Mouse (Mus musculus) hindbrain, embryonic 12.5 days (tissue): Measurements from ENCODE around the gene Frmd8. TPM values are rescaled to one million over a fixed set of nuclear protein-coding genes. Genes with fewer than 3 reads are reported as not detected.

Source experiments
- ATAC-seq: fragments of 200-750 bp; cut with Nextera tagmentation; 2 replicates; pipeline ENCODE4 v1.8.0; 2017; ENCODE audit warnings: moderate TSS enrichment; ENCODE audit not compliant: low FRiP score
- H3K27ac ChIP-seq: fragments of 300-500 bp; sonication (generic); 2 replicates; pipeline ENCODE4 v1.5.1; 2016; ENCODE audit warnings: mild to moderate bottlenecking
- H3K27me3 ChIP-seq: fragments of 300-500 bp; sonication (generic); 2 replicates; pipeline ENCODE4 v1.6.1; 2016; ENCODE audit warnings: mild to moderate bottlenecking
- H3K36me3 ChIP-seq: fragments of 300-500 bp; sonication (generic); 2 replicates; pipeline ENCODE4 v1.6.1; 2016; ENCODE audit warnings: mild to moderate bottlenecking
- H3K4me1 ChIP-seq: fragments of 300-500 bp; sonication (generic); 2 replicates; pipeline ENCODE4 v1.6.1; 2016
- H3K4me2 ChIP-seq: fragments of 300-500 bp; sonication (generic); replicated peaks from 2 replicates; pipeline ENCODE4 v1.6.1; 2016; ENCODE audit warnings: mild to moderate bottlenecking
- H3K4me3 ChIP-seq: fragments of 300-500 bp; sonication (generic); 2 replicates; pipeline ENCODE4 v1.5.1; 2016; ENCODE audit warnings: mild to moderate bottlenecking
- H3K9ac ChIP-seq: fragments of 300-500 bp; sonication (generic); 2 replicates; pipeline ENCODE4 v1.6.1; 2016; ENCODE audit warnings: mild to moderate bottlenecking, moderate library complexity
- H3K9me3 ChIP-seq: fragments of 300-500 bp; sonication (generic); replicated peaks from 2 replicates; pipeline ENCODE4 v1.6.1; 2016; ENCODE audit warnings: mild to moderate bottlenecking
- WGBS: fragments of 180-500 bp; shearing (Covaris S2); methylation state at CpG from one replicate; pipeline ENCODE4 v1.1.7; 2016; 5-methylcytosine and 5-hydroxymethylcytosine counted together
- polyA plus RNA-seq: library from polyadenylated mRNA; unstranded; fragments of >200 nt; fragmentation: Nextera tagmentation; extraction: Ambion mirVana; gene quantifications from 2 replicates; pipeline ENCODE4 v1.2.1, GENCODE M21; 2016

Frmd8 gene
- polyA plus RNA-seq, 1 experiment from 2014 or later, result 29.9 TPM

GRCm38 (mm10) chr19:5803881-5804279, 71.2 kb downstream of the Frmd8 start:
- H3K27ac ChIP-seq, result peak overlapping the region; percentile 99
- WGBS, result 0% methylated on average over 16 of the region's 16 CpGs

DNA sequence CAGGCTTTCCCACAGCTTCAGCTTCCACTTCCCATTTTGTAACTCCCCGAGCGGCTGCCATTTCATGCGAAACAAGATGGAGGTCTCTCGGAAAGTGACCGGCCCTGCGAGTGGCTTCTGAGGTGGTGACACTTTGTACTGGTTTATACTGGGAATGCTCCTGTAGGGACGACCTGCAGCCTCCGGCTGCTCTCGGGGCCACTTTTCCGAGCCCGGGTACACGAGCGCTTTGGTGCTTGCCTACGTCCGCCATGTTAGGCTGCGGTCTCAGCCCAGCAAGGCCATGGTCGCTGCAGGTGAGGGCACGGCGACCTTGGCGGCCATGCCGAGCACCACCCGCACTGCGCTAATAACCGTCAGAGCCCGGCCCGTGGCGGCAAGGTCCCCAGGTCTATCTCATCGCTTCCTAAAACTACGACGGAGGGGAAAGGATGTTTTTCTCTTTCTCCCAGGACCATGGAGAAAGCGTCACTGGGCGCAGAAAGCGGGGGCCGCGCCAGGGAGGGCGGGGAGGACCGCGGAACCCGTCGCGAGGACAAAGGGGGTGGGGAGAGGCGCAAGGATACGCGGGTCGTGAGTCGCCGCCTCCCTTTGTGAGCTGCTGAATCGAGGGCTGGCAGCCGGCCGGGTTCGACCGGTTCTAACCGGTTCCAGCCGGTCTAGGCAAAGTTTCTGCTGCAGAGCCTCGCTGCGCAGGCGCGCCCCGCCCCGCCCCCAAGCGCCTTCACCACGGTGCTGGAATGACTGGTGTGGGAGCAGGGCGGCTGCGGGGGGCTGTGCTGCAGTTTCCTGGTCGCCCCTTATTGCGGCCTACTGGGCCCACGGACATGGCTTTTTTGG, 71.8 kb downstream of the Frmd8 start:
- Histone ChIP-seq H3K27me3 (no peaks in the 10 kb centered on the region), H3K4me1 (peaks cover 40% of the 10 kb centered on the region), H3K27ac (peak overlapping the region; percentile 99), H3K4me3 (peak overlapping the region; percentile 98), H3K9me3 (no peaks in the 10 kb centered on the region), H3K9ac (peak overlapping the region; percentile 79), H3K36me3 (peaks cover 4% of the 10 kb centered on the region), H3K4me2 (peak overlapping the region; percentile 90)
- under 1% methylated on average over 67 of the region's 67 CpGs for WGBS
- peak; percentile 98 for ATAC-seq

More at GRCm38 (mm10) chr19:5803881-5804279, 71.2 kb downstream of the Frmd8 start:
- no peaks in the 10 kb centered on the region; the same call in 1 of the 2 replicates for H3K36me3 ChIP-seq
- peak; percentile 41 for ATAC-seq
- peak overlapping the region; percentile 79 for H3K9ac ChIP-seq
- no peaks in the 10 kb centered on the region for H3K27me3 ChIP-seq
- H3K4me3 ChIP-seq, result peak overlapping the region; percentile 98
- H3K4me2 ChIP-seq, result peak overlapping the region; percentile 90
- no peaks in the 10 kb centered on the region for H3K9me3 ChIP-seq
- peaks cover 40% of the 10 kb centered on the region for H3K4me1 ChIP-seq

DNA sequence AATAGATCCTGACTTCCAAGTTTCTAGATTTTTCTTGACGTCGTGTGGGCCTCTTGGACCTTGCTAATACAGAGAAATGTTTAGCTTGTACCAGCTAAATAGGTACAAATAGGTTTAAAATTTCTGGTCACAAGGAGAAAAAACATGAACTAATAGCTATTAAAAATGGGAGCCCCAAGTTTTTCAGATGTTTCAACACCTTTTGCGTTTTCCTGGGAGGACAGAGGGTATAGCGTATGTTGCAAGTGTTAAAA, 72.4 kb downstream of the Frmd8 start:
- Histone ChIP-seq H3K36me3 (peaks cover 9% of the 10 kb centered on the region), H3K9me3 (no peaks in the 10 kb centered on the region), H3K27me3 (no peaks in the 10 kb centered on the region), H3K4me3 (peak overlapping the region; percentile 98), H3K9ac (peak overlapping the region; percentile 79), H3K4me2 (peak overlapping the region; percentile 90), H3K27ac (peak overlapping the region; percentile 99), H3K4me1 (peaks cover 40% of the 10 kb centered on the region)
- no peak for ATAC-seq
- WGBS, result 0% methylated on average over 4 of the region's 4 CpGs

- peak overlapping the region; percentile 100 for H3K9ac ChIP-seq
- under 1% methylated on average over 25 of the region's 25 CpGs for WGBS
- no peaks in the 10 kb centered on the region for H3K9me3 ChIP-seq
- peak overlapping the region; percentile 90 for H3K4me2 ChIP-seq
- peak overlapping the region; percentile 98 for H3K4me3 ChIP-seq
- H3K27ac ChIP-seq, result peak overlapping the region; percentile 99
- H3K4me1 ChIP-seq, result peaks cover 41% of the 10 kb centered on the region
- ATAC-seq, result no peak
- peaks cover 14% of the 10 kb centered on the region for H3K36me3 ChIP-seq
- no peaks in the 10 kb centered on the region for H3K27me3 ChIP-seq
Observed at GRCm38 (mm10) chr19:5802011-5802786, 72.9 kb downstream of the Frmd8 start.

DNA sequence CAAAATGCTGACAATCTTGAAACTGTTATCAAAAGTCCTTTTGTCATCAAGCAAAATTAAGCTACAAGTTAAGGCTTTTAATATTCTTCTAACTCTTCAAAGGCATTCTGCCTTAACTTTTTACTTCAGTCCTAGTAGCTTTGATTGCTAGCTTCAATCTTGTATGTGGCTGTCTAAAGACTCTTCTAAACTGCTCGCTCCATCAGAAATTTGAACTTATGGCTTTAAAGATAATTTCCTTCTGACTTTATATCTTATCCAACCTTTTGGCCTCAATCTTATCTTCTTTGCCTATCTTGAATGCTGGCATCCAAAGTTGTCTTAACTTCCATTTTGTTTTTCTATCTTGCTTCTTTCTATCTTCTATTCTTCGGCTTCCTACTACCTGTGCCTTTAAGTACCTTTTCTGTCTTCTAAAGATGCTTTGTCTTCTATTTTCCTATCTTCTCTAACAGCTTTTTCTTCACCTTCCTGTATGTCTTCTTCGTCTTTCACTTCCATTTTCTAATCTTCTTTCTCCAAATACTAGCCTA, 73.6 kb downstream of the Frmd8 start:
- Histone ChIP-seq H3K9me3 (no peaks in the 10 kb centered on the region), H3K27me3 (no peaks in the 10 kb centered on the region), H3K36me3 (peaks cover 21% of the 10 kb centered on the region), H3K4me2 (peak overlapping the region; percentile 90), H3K4me1 (peaks cover 41% of the 10 kb centered on the region), H3K27ac (peak overlapping the region; percentile 99), H3K9ac (peak overlapping the region; percentile 100), H3K4me3 (peak overlapping the region; percentile 98)
- WGBS, result 8% methylated on average over 3 of the region's 3 CpGs
- no peak for ATAC-seq

GRCm38 (mm10) chr19:5800632-5801431, 74.2 kb downstream of the Frmd8 start:
- ATAC-seq, result no peak
- H3K9me3 ChIP-seq, result no peaks in the 10 kb centered on the region
- no peaks in the 10 kb centered on the region for H3K27me3 ChIP-seq
- H3K4me2 ChIP-seq, result peak overlapping the region; percentile 90
- H3K36me3 ChIP-seq, result peaks cover 28% of the 10 kb centered on the region
- H3K4me3 ChIP-seq, result peak overlapping the region; percentile 98
- H3K9ac ChIP-seq, result peak overlapping the region; percentile 100
- H3K4me1 ChIP-seq, result peaks cover 41% of the 10 kb centered on the region
- peak overlapping the region; percentile 99 for H3K27ac ChIP-seq
- WGBS, result 1% methylated on average over 19 of the region's 19 CpGs

- 0% methylated on average over 2 of the region's 2 CpGs for WGBS
- Histone ChIP-seq H3K27ac (peak overlapping the region; percentile 99), H3K4me1 (peaks cover 42% of the 10 kb centered on the region), H3K9ac (peak overlapping the region; percentile 100), H3K4me3 (peak overlapping the region; percentile 98), H3K27me3 (no peaks in the 10 kb centered on the region), H3K9me3 (no peaks in the 10 kb centered on the region), H3K4me2 (peak overlapping the region; percentile 90), H3K36me3 (peaks cover 31% of the 10 kb centered on the region)
- ATAC-seq, result no peak
Observed at GRCm38 (mm10) chr19:5800350-5800631, 74.8 kb downstream of the Frmd8 start.

Other genes with a start within 250 kb of the Frmd8 start
- gene Rela, start 237.8 kb downstream of the Frmd8 start, polyA plus RNA-seq, result 38.4 and 41.5 TPM in 2 replicates
- gene Sipa1, start 211.6 kb downstream of the Frmd8 start, polyA plus RNA-seq, result 22.4 and 25.4 TPM in 2 replicates
- 21.5 and 23.3 TPM in 2 replicates for gene Map3k11, start 186.5 kb downstream of the Frmd8 start, polyA plus RNA-seq
- 34.6 and 35.0 TPM in 2 replicates for gene Pcnx3, start 186.4 kb downstream of the Frmd8 start, polyA plus RNA-seq
- not detected in 2 replicates for gene Kcnk7, start 170.9 kb downstream of the Frmd8 start, polyA plus RNA-seq
- 10.8 and 12.1 TPM in 2 replicates for gene Ehbp1l1, start 149.0 kb downstream of the Frmd8 start, polyA plus RNA-seq
- gene Fam89b, start 145.6 kb downstream of the Frmd8 start, polyA plus RNA-seq, result 174 and 177 TPM in 2 replicates
- gene Ltbp3, start 134.4 kb downstream of the Frmd8 start, polyA plus RNA-seq, result 13.8 and 16.6 TPM in 2 replicates
- gene Scyl1, start 103.9 kb downstream of the Frmd8 start, polyA plus RNA-seq, result 71.8 and 73.7 TPM in 2 replicates
- gene Slc25a45, start 2.5 kb upstream of the Frmd8 start, polyA plus RNA-seq, result 2.0 and 2.2 TPM in 2 replicates
- gene Tigd3, start 18.9 kb upstream of the Frmd8 start, polyA plus RNA-seq, result 11.0 and 11.3 TPM in 2 replicates
- 161 and 177 TPM in 2 replicates for gene Dpf2, start 37.7 kb upstream of the Frmd8 start, polyA plus RNA-seq
- 5.1 and 6.1 TPM in 2 replicates for gene Cdc42ep2, start 49.5 kb upstream of the Frmd8 start, polyA plus RNA-seq
- gene Pola2, start 88.9 kb upstream of the Frmd8 start, polyA plus RNA-seq, result 47.4 and 49.2 TPM in 2 replicates
- not detected in 2 replicates for gene Slc22a20, start 110.9 kb upstream of the Frmd8 start, polyA plus RNA-seq
- gene Capn1, start 140.6 kb upstream of the Frmd8 start, polyA plus RNA-seq, result 5.5 and 7.7 TPM in 2 replicates
- 31.7 and 32.8 TPM in 2 replicates for gene Syvn1, start 171.3 kb upstream of the Frmd8 start, polyA plus RNA-seq
- 65.1 and 67.5 TPM in 2 replicates for gene Mrpl49, start 182.5 kb upstream of the Frmd8 start, polyA plus RNA-seq
- 561 and 621 TPM in 2 replicates for gene Fau, start 182.6 kb upstream of the Frmd8 start, polyA plus RNA-seq
- gene Znhit2, start 185.9 kb upstream of the Frmd8 start, polyA plus RNA-seq, result 33.6 and 34.4 TPM in 2 replicates
- 38.0 and 40.3 TPM in 2 replicates for gene Tm7sf2, start 193.1 kb upstream of the Frmd8 start, polyA plus RNA-seq
- 78.8 and 79.7 TPM in 2 replicates for gene Vps51, start 202.0 kb upstream of the Frmd8 start, polyA plus RNA-seq
- gene Tmem262, start 204.8 kb upstream of the Frmd8 start, polyA plus RNA-seq, result not detected in 2 replicates
- gene Gm28374, start 207.0 kb upstream of the Frmd8 start, polyA plus RNA-seq, result 2.5 and 2.7 TPM in 2 replicates
- 68.9 and 75.0 TPM in 2 replicates for gene Zfpl1, start 209.7 kb upstream of the Frmd8 start, polyA plus RNA-seq
- 24.5 and 25.4 TPM in 2 replicates for gene Cdca5, start 209.7 kb upstream of the Frmd8 start, polyA plus RNA-seq
- gene AC131692.1, start 219.1 kb upstream of the Frmd8 start, polyA plus RNA-seq, result 0.35 and 0.38 TPM in 2 replicates
- gene Naaladl1, start 230.5 kb upstream of the Frmd8 start, polyA plus RNA-seq, result 0.54 and 0.70 TPM in 2 replicates
- 47.9 and 48.3 TPM in 2 replicates for gene Sac3d1, start 243.4 kb upstream of the Frmd8 start, polyA plus RNA-seq